Mouse (Mus musculus): ENCODE data around the gene Sult2a3.

Gene Sult2a3

DNA sequence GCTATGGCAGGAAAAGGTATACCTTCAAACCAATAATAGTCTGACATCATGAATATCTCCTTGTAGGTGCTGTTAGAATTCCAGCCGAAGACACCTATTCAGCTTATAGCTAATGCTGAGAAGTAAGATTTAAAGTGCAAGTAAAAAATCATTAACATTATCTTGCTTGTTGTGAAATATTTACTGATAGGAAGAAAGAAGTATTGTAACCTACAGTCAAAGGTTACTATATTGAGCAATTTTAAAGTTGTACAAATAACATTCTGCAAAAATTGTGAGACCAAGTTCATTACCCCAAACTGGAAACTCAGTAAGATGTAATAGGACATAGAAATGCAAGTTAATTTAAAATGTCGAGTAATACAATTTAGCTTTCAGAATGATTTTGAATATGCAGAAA, at the start of gene Sult2a3:
TSS of gene Sult2a3 (minus strand) at position 101 of the 400 bp plus-strand sequence.
- DNase-seq (ENCODE audit: low read depth, low spot score) = no peak

DNA sequence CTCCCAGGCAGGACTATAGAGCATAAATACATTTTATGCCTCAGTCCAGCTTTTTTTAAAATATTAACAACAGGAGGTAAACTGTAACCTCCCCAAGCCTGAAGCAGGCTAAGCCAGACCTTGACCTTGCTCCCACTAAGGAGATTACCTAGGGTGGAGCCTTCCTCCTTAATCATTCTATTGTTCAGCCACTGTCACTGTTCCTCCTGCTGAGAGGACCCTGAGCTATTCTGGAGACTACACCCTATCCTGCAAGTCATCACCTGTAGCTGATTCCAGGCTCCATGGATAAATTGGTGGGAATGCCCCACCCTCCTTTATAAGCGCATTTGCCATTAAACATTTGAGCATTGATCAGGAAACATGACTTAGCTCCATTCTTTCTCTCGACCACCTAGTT, 2.4 kb downstream of the Sult2a3 start:
- peak; percentile 82 for DNase-seq (ENCODE audit: low read depth, low spot score)

GRCm38 (mm10) chr7:14119865-14120264, 3.0 kb downstream of the Sult2a3 start:
- DNase-seq (ENCODE audit: low read depth, low spot score) = peak; percentile 80

GRCm38 (mm10) chr7:14116761-14117160, 6.1 kb downstream of the Sult2a3 start:
- DNase-seq (ENCODE audit: low read depth, low spot score) = peak; percentile 54

- peak; percentile 42 for DNase-seq (ENCODE audit: low read depth, low spot score)
These were observed 8.4 kb downstream of the Sult2a3 start for GRCm38 (mm10) chr7:14114471-14114870.

- peak; percentile 71 for DNase-seq (ENCODE audit: low read depth, low spot score)
These were observed 75.0 kb downstream of the Sult2a3 start for GRCm38 (mm10) chr7:14047821-14048220.

GRCm38 (mm10) chr7:14030831-14031230, 92.0 kb downstream of the Sult2a3 start:
- DNase-seq (ENCODE audit: low read depth, low spot score) = peak; percentile 21
